ENCODE assay signal across 12 mouse cellular contexts in the genomic region with DNA sequence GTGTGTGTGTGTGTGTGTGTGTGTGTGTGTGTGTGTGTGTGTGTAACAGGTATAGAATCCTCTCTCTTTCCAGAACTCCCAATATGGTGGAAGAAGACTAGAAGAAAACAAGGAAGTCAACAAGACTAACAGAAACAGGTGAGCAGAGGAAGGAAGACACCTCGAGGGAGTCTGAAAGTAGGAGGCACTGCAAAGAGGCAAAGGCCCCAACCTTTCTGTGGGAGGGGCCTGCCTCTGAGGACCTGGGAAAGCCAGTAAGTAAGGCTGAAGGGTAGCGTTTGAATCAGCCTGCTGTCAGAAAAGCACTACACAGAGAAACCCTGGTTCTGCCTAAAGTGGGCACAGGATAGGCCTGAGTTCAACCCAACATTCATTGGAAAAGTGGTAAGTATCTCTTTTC. TPM values are rescaled to one million over a fixed set of nuclear protein-coding genes. Genes with fewer than 3 reads are reported as not detected.
A peak's percentile ranks its signal among the peaks of the same experiment; 100 is the strongest.
DNase-seq lines count a peak whose midpoint lies in the region; ATAC-seq lines count a peak whose summit lies in the region.
"Had no signal": no experiment of that assay in that cellular context is flagged by ENCODE, and none has a peak within 500 bp of the region (broad histone marks: within the 10 kb centered on the region; RNA-seq: fewer than 3 reads in every experiment).

No protein-coding gene starts in this region.

- no peak overlapping the region for H3K4me3 ChIP-seq in heart, embryonic 16.5 days (ENCODE audit: low read length)
- no peak overlapping the region for H3K4me3 ChIP-seq in midbrain, embryonic 15.5 days
- H3K4me3 ChIP-seq in midbrain, embryonic 14.5 days (replicated peaks; ENCODE audit: low read depth, low read length), result no peak overlapping the region
- H3K4me3 ChIP-seq: megakaryocyte, embryonic 14.5 days; myocyte had no signal

- intact Hi-C loops in heart, postnatal 10 days (cut with DNase I), result no loop called here

- peaks cover 47% of the 10 kb centered on the region for H3K4me1 ChIP-seq in heart, embryonic 16.5 days (ENCODE audit: control insufficient read depth, insufficient read depth, low read length)
- H3K4me1 ChIP-seq in midbrain, embryonic 15.5 days, result peaks cover 31% of the 10 kb centered on the region
- peaks cover 25% of the 10 kb centered on the region for H3K4me1 ChIP-seq in midbrain, embryonic 14.5 days (ENCODE audit: control insufficient read depth, insufficient read depth, low read length)

- WGBS in heart, embryonic 16.5 days, result 46% methylated on average over 2 of the region's 2 CpGs
- 47% methylated on average over 2 of the region's 2 CpGs for WGBS in midbrain, embryonic 15.5 days
- 54% methylated on average over 2 of the region's 2 CpGs for WGBS in midbrain, embryonic 14.5 days

- peaks cover 2% of the 10 kb centered on the region; the same call in 1 of the 2 replicates for H3K36me3 ChIP-seq in heart, embryonic 16.5 days (ENCODE audit: control insufficient read depth, insufficient read depth)
- H3K36me3 ChIP-seq in midbrain, embryonic 15.5 days (replicated peaks), result no peaks in the 10 kb centered on the region
- no peaks in the 10 kb centered on the region for H3K36me3 ChIP-seq in midbrain, embryonic 14.5 days (ENCODE audit: control insufficient read depth, insufficient read depth, low read length)

- no peak for ATAC-seq in heart, embryonic 16.5 days (replicated peaks; ENCODE audit: extremely low read depth, insufficient read depth, low FRiP score)
- no peak for ATAC-seq in midbrain, embryonic 15.5 days (replicated peaks)
- no peak for ATAC-seq in midbrain, embryonic 14.5 days (ENCODE audit: low FRiP score, low TSS enrichment)

- no peak overlapping the region for H3K4me2 ChIP-seq in heart, embryonic 16.5 days (ENCODE audit: low read depth, low read length)
- H3K4me2 ChIP-seq in midbrain, embryonic 15.5 days, result no peak overlapping the region
- no peak overlapping the region for H3K4me2 ChIP-seq in midbrain, embryonic 14.5 days (ENCODE audit: low read length)

- DNase-seq in heart, postnatal 10 days, result no peak
- DNase-seq in midbrain, embryonic 14.5 days, result no peak
- peak; percentile 26 for DNase-seq in R1 (ENCODE audit: low read depth, low spot score)
- DNase-seq in naive thymus-derived CD4-positive, alpha-beta T cell, adult 2 months (ENCODE audit: low read depth), result peak; percentile 42
- DNase-seq in right cerebral cortex, postnatal 36 days (ENCODE audit: low spot score in 2 of 2), result no peak
- DNase-seq: cerebellum, adult 11-12 months; layer of hippocampus, adult 9-11 months; lung, adult 2 months had no signal

- peak overlapping the region; percentile 3; the same call in 1 of the 2 replicates for H3K27ac ChIP-seq in heart, embryonic 16.5 days (ENCODE audit: low read length)
- peak overlapping the region; percentile 3; the same call in 1 of the 2 replicates for H3K27ac ChIP-seq in midbrain, embryonic 15.5 days
- H3K27ac ChIP-seq in midbrain, embryonic 14.5 days (replicated peaks; ENCODE audit: low read depth, low read length), result no peak overlapping the region

- H3K9me3 ChIP-seq in heart, embryonic 16.5 days (replicated peaks; ENCODE audit: control insufficient read depth, low read length), result peaks cover 5% of the 10 kb centered on the region; the same call in 1 of the 2 replicates
- no peaks in the 10 kb centered on the region for H3K9me3 ChIP-seq in midbrain, embryonic 15.5 days
- H3K9me3 ChIP-seq in midbrain, embryonic 14.5 days (ENCODE audit: control insufficient read depth, low read length), result no peaks in the 10 kb centered on the region

- no peak overlapping the region for H3K9ac ChIP-seq in heart, embryonic 16.5 days (ENCODE audit: low read length)
- H3K9ac ChIP-seq in midbrain, embryonic 15.5 days, result no peak overlapping the region
- no peak overlapping the region for H3K9ac ChIP-seq in midbrain, embryonic 14.5 days (replicated peaks; ENCODE audit: low read length)

- no peaks in the 10 kb centered on the region for H3K27me3 ChIP-seq in heart, embryonic 16.5 days (ENCODE audit: control insufficient read depth, insufficient read depth, low read length)
- no peaks in the 10 kb centered on the region for H3K27me3 ChIP-seq in midbrain, embryonic 15.5 days (replicated peaks)
- H3K27me3 ChIP-seq in midbrain, embryonic 14.5 days (ENCODE audit: control insufficient read depth, insufficient read depth, low read length), result no peaks in the 10 kb centered on the region

RNA-seq across cellular contexts. Expression of a gene that starts 4.7 kb away (rescaled TPM):
- polyA plus RNA-seq in heart, embryonic 16.5 days (2015; fragmentation: Nextera tagmentation; extraction: Ambion mirVana), result 141 and 152 TPM in 2 replicates
- 100 to 1,000 TPM; 355 to 547 TPM for total RNA-seq in heart, postnatal 10 days (2021)
- 93.9 and 94.3 TPM in 2 replicates for polyA plus RNA-seq in midbrain, embryonic 15.5 days (2015; fragmentation: Nextera tagmentation; extraction: Ambion mirVana)
- polyA plus RNA-seq in midbrain, embryonic 14.5 days (2014; fragmentation: Nextera tagmentation; extraction: Ambion mirVana), result 60.6 and 87.9 TPM in 2 replicates

Comparison
In these comparisons a context has a peak if more than half of its experiments do, and no peak if none do; other contexts are left out.
1. DNase-seq: peak in R1 (single experiment) and naive thymus-derived CD4-positive, alpha-beta T cell, adult 2 months (single experiment); none in heart, postnatal 10 days (0 of 2), midbrain, embryonic 14.5 days (single experiment) and right cerebral cortex, postnatal 36 days (0 of 2).